Mouse (Mus musculus): ENCODE data around the gene Ahcyl2.

Ahcyl2 gene

GRCm38 (mm10) chr6:29915836-29916235 lies 148.0 kb downstream of the Ahcyl2 start:
- no peak for DNase-seq

DNA sequence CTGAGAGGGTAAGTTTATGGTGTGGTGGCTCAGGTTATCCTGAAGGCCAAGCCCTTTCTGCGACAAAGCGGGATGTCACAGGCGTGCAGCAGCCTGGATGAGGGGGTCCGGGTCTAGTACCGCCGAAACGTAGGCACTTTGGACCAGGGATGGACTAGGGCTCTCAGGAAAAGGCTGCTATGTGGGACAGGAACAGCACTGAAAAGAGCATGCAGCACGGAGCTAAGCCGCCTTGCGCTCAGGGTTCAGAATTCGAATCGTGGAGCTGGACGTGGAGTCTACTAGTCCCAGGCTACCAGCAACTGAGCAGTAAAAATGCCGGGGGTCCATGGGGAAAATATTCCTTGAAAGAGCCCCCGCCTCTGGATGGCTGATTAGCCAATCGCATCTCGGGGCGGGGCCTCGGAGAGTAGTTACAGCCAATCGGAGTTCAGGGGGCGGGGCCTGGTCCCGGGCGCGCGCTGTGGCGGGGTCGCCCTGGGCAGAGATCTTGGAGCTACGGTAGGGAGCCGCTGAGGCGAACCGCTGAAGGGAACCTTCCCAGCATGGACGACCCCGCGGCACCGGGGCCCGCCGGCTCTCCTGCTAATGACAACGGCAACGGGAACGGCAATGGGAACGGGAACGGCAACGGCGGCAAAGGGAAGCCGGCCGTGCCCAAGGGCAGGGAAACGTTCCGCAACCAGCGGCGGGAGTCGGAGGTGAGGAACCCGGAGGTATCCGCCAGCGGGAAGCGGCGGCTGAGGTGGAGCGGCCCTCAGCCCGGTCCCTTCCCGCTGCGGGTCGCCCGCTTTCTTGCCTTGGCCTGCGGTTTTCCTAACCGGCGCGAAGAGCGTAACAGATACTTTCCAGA lies 148.9 kb downstream of the Ahcyl2 start, which contains the start of gene Strip2:
Strip2 (plus strand) TSS at position 483 of the 853 bp plus-strand sequence.
- peak; percentile 95 for DNase-seq

GRCm38 (mm10) chr6:29917383-29917720 lies 149.5 kb downstream of the Ahcyl2 start:
- no peak for DNase-seq

DNA sequence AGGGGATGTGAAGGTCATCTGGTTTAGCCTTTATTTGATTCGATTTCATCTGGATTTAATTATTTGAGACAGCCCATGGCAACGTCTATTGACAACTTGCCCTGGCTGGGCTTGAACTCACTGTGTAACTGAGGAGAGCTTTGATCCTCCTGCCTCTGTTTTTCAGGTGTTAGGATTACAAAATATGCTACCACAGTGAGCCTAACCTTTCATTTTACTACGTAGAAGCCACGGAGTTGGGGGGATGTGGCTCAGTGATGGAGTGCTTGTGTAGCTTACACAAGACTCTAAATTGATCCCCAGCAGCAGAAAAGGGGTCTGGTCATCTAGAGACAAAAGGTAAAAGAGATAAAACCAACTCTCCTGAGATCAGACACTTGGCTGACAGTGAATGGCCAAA lies 150.1 kb downstream of the Ahcyl2 start:
- no peak for DNase-seq

DNA sequence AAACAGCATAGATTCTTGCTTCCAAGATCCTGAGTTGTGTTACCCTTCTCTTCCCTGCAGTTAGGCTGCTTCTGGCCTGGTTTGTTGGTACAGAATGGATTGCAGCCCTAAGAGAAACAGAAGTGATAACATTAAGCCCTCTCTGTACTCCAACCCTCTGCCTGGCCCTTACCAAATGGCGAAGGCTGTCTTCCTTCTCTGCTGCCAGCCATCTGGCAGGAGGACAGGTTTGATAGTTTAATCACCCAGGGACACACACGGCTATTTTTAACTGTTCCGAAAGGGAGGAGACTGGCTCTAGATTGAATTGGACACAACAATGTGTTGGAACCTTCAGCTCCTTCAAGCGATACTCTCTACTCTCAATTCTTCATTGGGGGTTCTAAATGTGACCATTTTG lies 155.7 kb downstream of the Ahcyl2 start:
- DNase-seq = no peak

- no peak for DNase-seq
These were observed 157.9 kb downstream of the Ahcyl2 start for GRCm38 (mm10) chr6:29925594-29926219.

GRCm38 (mm10) chr6:29930087-29930486 lies 162.3 kb downstream of the Ahcyl2 start:
- no peak for DNase-seq

GRCm38 (mm10) chr6:29930665-29931064 lies 162.9 kb downstream of the Ahcyl2 start:
- no peak for DNase-seq

DNA sequence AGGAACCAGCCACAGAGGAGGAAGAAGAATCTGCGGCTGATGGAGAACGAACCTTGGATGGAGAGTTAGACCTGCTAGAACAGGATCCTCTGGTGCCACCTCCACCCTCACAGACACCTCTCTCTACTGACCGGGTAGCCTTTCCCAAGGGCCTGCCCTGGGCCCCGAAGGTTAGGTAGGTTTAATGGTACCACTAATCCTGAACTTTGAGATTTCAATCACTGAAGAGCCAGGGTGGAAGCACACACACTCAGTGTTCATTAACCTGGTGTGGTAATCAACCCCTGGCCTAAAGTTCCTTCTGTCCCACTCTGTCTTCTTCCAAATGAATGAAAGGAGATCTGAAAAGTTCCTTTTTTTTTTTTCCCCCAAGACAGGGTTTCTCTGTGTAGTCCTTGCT lies 163.4 kb downstream of the Ahcyl2 start:
- DNase-seq = no peak

DNA sequence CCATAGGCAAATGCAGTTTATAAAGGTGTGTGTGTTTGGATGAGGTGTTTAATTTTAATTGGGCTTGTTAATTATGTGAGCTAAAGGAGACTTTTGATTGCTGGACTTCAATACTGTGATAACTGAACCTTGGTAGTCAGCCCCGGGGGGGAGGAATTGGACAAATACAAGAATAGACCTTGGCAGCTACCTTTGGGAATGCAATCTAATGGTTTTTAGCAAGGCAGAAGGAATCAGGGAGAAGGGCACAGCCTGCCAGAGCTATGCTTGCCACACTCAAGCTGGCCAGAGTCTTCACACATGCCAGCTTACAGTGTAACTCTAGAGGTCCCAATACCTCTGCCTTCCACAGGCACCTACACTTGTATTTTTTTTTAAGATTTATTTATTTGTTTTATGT lies 167.9 kb downstream of the Ahcyl2 start:
- DNase-seq = no peak

GRCm38 (mm10) chr6:29940428-29940827 lies 172.6 kb downstream of the Ahcyl2 start:
- DNase-seq = no peak

- DNase-seq = no peak
These were observed 173.2 kb downstream of the Ahcyl2 start for GRCm38 (mm10) chr6:29941036-29941435.

DNA sequence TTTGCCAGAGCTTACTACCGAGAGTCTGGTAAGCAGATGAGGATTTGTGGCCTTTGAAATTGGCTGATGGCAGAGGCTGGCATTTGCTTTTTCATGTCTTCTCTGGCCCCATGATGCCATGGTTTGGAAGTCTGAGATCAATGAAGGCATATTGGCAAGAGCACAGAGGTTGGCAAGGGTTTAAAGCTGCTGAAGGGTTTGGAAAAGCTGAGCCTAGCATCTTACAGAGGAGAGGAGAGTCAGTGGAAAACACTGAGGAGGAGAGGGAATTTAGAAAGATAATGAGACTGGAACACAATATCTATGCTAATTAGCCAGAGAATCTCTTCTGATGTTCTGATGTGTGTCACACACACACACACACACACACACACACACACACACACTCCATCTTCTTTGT lies 176.7 kb downstream of the Ahcyl2 start:
- DNase-seq = no peak

GRCm38 (mm10) chr6:29946568-29946967 lies 178.8 kb downstream of the Ahcyl2 start:
- no peak for DNase-seq

- DNase-seq = no peak
These were observed 180.0 kb downstream of the Ahcyl2 start for GRCm38 (mm10) chr6:29947823-29948222.

DNA sequence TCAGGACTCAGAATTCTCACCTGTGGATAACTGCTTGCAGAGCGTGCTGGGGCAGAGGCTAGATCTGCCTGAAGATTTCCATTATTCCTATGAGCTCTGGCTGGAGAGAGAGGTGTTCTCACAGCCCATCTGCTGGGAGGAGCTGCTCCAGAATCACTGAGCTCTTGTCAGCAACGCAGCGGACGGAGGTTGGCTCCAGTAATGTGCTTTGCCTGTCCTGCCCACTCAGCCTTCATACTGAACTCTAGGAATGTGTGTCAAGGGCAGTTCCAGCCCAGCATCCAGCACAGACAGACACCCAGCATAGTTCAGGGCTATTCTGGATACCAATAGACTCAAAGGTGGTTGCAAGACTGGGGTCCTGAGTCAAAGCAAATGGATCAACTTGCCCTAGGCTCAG lies 188.9 kb downstream of the Ahcyl2 start:
- no peak for DNase-seq

DNA sequence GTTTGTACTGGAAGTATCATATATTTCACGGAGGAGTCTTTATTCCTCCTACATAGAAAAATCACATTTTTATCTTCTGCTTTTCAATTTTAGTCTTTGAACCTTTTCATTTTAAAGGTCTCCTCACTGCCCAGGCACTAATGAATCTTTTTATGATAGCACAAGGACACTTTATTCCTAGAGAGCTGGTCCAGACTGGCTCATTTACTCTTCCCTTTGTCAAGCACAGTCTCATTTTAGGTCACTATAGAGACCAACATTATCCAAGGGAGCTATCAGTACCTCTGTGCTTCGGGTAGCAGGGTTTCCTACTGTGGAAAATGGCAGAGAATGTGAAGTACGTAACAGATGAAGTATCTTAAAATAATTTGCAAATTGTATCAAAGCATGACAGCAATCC lies 190.9 kb downstream of the Ahcyl2 start:
- DNase-seq = no peak

GRCm38 (mm10) chr6:29961081-29961480 lies 193.3 kb downstream of the Ahcyl2 start:
- DNase-seq = no peak
